Mouse (Mus musculus): Measurements from ENCODE around the gene Aim2.

- TF ChIP-seq CTCF (IDR thresholded peaks at IDR 0.05; ENCODE audit: low read depth) (no peak), EP300 (IDR thresholded peaks at IDR 0.05; ENCODE audit: low read depth) (no peak)
These were observed 35.0 kb upstream of the Aim2 start for GRCm38 (mm10) chr1:173315725-173316124.

Data from liver, postnatal 0 days (tissue).